8 mouse cellular contexts compared by ENCODE assay signal in genomic region chr10:85103085-85103885, GRCm38 (mm10). TPM values are rescaled to one million over a fixed set of nuclear protein-coding genes. Genes with fewer than 3 reads are reported as not detected.
DNase-seq lines count a peak whose midpoint lies in the region; ATAC-seq and TF ChIP-seq lines count a peak whose summit lies in the region.

No protein-coding gene starts in this region.

- H3K9ac ChIP-seq in forebrain, embryonic 16.5 days (replicated peaks; ENCODE audit: low read depth, low read length) = peak overlapping the region; percentile 94
- peak overlapping the region; percentile 93 for H3K9ac ChIP-seq in hindbrain, embryonic 12.5 days
- H3K9ac ChIP-seq in limb, embryonic 11.5 days (ENCODE audit: low read length) = peak overlapping the region; percentile 94
- H3K9ac ChIP-seq in midbrain, embryonic 11.5 days (ENCODE audit: low read length) = peak overlapping the region; percentile 87

- no peak for TF ChIP-seq CTCF in layer of hippocampus, adult 2 months (conservative IDR thresholded peaks at IDR 0.05)
- no peak for TF ChIP-seq CTCF in cerebellum, adult 2 months (IDR thresholded peaks at IDR 0.05; ENCODE audit: borderline replicate concordance, insufficient read depth, low read depth, low read length)
- TF ChIP-seq CTCF in small intestine, adult 2 months (IDR thresholded peaks at IDR 0.05; ENCODE audit: extremely low read depth, insufficient read length, insufficient replicate concordance, low read depth, low read length) = no peak

- no peaks in the 10 kb centered on the region for H3K36me3 ChIP-seq in forebrain, embryonic 16.5 days (ENCODE audit: control insufficient read depth, insufficient read depth)
- no peaks in the 10 kb centered on the region for H3K36me3 ChIP-seq in hindbrain, embryonic 12.5 days
- no peaks in the 10 kb centered on the region for H3K36me3 ChIP-seq in limb, embryonic 11.5 days (ENCODE audit: control insufficient read depth, insufficient read depth, low read length)
- no peaks in the 10 kb centered on the region for H3K36me3 ChIP-seq in midbrain, embryonic 11.5 days (ENCODE audit: control insufficient read depth, insufficient read depth, low read length)
- H3K36me3 ChIP-seq in small intestine, adult 2 months (ENCODE audit: control insufficient read depth, insufficient read depth, low read length) = no peaks in the 10 kb centered on the region

- under 1% methylated on average over 34 of the region's 34 CpGs for WGBS in cerebellum, adult 2 months
- under 1% methylated on average over 34 of the region's 34 CpGs for WGBS in forebrain, embryonic 16.5 days
- WGBS in hindbrain, embryonic 12.5 days = under 1% methylated on average over 34 of the region's 34 CpGs
- 0% methylated on average over 34 of the region's 34 CpGs for WGBS in limb, embryonic 11.5 days
- WGBS in midbrain, embryonic 11.5 days = under 1% methylated on average over 34 of the region's 34 CpGs
- 2% methylated on average over 34 of the region's 34 CpGs for WGBS in small intestine, adult 2 months

- peak in 1 of 2 experiments; percentile 21 for DNase-seq in layer of hippocampus, adult 2 months (ENCODE audit: low spot score in 2 of 2)
- no peak for DNase-seq in layer of hippocampus, adult 11-12 months (ENCODE audit: low spot score)
- peak; percentile 37 to 51 for DNase-seq in cerebellum, adult 2 months
- DNase-seq in limb, embryonic 11.5 days (ENCODE audit: low spot score) = peak; percentile 62
- DNase-seq in midbrain, embryonic 11.5 days (ENCODE audit: low spot score, missing footprints) = peak; percentile 94

- peak overlapping the region; percentile 95 for H3K4me2 ChIP-seq in forebrain, embryonic 16.5 days (ENCODE audit: low read length)
- H3K4me2 ChIP-seq in hindbrain, embryonic 12.5 days (replicated peaks) = peak overlapping the region; percentile 94
- peak overlapping the region; percentile 79 for H3K4me2 ChIP-seq in limb, embryonic 11.5 days (ENCODE audit: low read depth, severe bottlenecking)
- H3K4me2 ChIP-seq in midbrain, embryonic 11.5 days = peak overlapping the region; percentile 92

- peak; percentile 27 for ATAC-seq in forebrain, embryonic 16.5 days
- ATAC-seq in hindbrain, embryonic 12.5 days (ENCODE audit: low FRiP score) = peak; percentile 7; the same call in 1 of the 2 replicates
- 0 out of 2 replicates have a peak, but pooled peaks have one; percentile 22 for ATAC-seq in limb, embryonic 11.5 days (ENCODE audit: insufficient number of reproducible peaks, low FRiP score, low TSS enrichment, low read depth)
- ATAC-seq in midbrain, embryonic 11.5 days (ENCODE audit: low FRiP score) = peak; percentile 12

- H3K9me3 ChIP-seq in forebrain, embryonic 16.5 days (ENCODE audit: control insufficient read depth, low read length) = no peaks in the 10 kb centered on the region
- no peaks in the 10 kb centered on the region for H3K9me3 ChIP-seq in hindbrain, embryonic 12.5 days (replicated peaks)
- H3K9me3 ChIP-seq in limb, embryonic 11.5 days (ENCODE audit: control insufficient read depth, low read length) = no peaks in the 10 kb centered on the region
- H3K9me3 ChIP-seq in midbrain, embryonic 11.5 days (ENCODE audit: control insufficient read depth, low read length) = no peaks in the 10 kb centered on the region

- no peaks in the 10 kb centered on the region; the same call in 1 of the 2 replicates for H3K4me1 ChIP-seq in cerebellum, adult 2 months (ENCODE audit: control insufficient read depth, insufficient read depth, low read length)
- H3K4me1 ChIP-seq in forebrain, embryonic 16.5 days (replicated peaks; ENCODE audit: control insufficient read depth, insufficient read depth, low read length) = peaks cover 16% of the 10 kb centered on the region
- peaks cover 11% of the 10 kb centered on the region; the same call in 1 of the 2 replicates for H3K4me1 ChIP-seq in hindbrain, embryonic 12.5 days
- H3K4me1 ChIP-seq in limb, embryonic 11.5 days (ENCODE audit: control insufficient read depth, insufficient read depth, low read length) = no peaks in the 10 kb centered on the region
- H3K4me1 ChIP-seq in midbrain, embryonic 11.5 days (ENCODE audit: control insufficient read depth, insufficient read depth, low read length) = peaks cover 12% of the 10 kb centered on the region
- peaks cover 3% of the 10 kb centered on the region for H3K4me1 ChIP-seq in small intestine, adult 2 months (ENCODE audit: control insufficient read depth, insufficient read depth, insufficient read length, low read length)

- H3K4me3 ChIP-seq in layer of hippocampus, adult 2 months = peak overlapping the region; percentile 95
- H3K4me3 ChIP-seq in cerebellum, adult 2 months (replicated peaks; ENCODE audit: insufficient read depth, low read depth, low read length) = peak overlapping the region; percentile 96
- peak overlapping the region; percentile 100 for H3K4me3 ChIP-seq in forebrain, embryonic 16.5 days (replicated peaks; ENCODE audit: low read length)
- peak overlapping the region; percentile 94 for H3K4me3 ChIP-seq in hindbrain, embryonic 12.5 days
- peak overlapping the region; percentile 86 for H3K4me3 ChIP-seq in limb, embryonic 11.5 days (ENCODE audit: low read depth, low read length)
- peak overlapping the region; percentile 90 for H3K4me3 ChIP-seq in midbrain, embryonic 11.5 days (ENCODE audit: low read depth, low read length)
- H3K4me3 ChIP-seq in small intestine, adult 2 months (ENCODE audit: low read depth, low read length) = peak overlapping the region; percentile 98

- peak overlapping the region; percentile 94 for H3K27ac ChIP-seq in layer of hippocampus, adult 2 months
- H3K27ac ChIP-seq in cerebellum, adult 2 months (ENCODE audit: insufficient read depth, low read length) = peak overlapping the region; percentile 81; the same call in 1 of the 2 replicates
- peak overlapping the region; percentile 76; the same call in 1 of the 2 replicates for H3K27ac ChIP-seq in forebrain, embryonic 16.5 days (ENCODE audit: low read length)
- H3K27ac ChIP-seq in hindbrain, embryonic 12.5 days = peak overlapping the region; percentile 82
- H3K27ac ChIP-seq in limb, embryonic 11.5 days (replicated peaks; ENCODE audit: low read depth, low read length) = peak overlapping the region; percentile 38; the same call in 1 of the 2 replicates
- H3K27ac ChIP-seq in midbrain, embryonic 11.5 days (ENCODE audit: low read depth, low read length) = 0 out of 2 replicates have a peak overlapping the region, but pooled peaks have one; percentile 21
- peak overlapping the region; percentile 54 for H3K27ac ChIP-seq in small intestine, adult 2 months (ENCODE audit: insufficient read depth, low read depth, low read length)

- no peak for TF ChIP-seq POLR2A in cerebellum, adult 2 months (IDR thresholded peaks at IDR 0.05; ENCODE audit: borderline replicate concordance, insufficient read depth, low read length)
- peak; percentile 27; the same call in 1 of the 2 replicates for TF ChIP-seq POLR2A in small intestine, adult 2 months (IDR thresholded peaks at IDR 0.05; ENCODE audit: low read depth, low read length)

- H3K27me3 ChIP-seq in cerebellum, adult 2 months (ENCODE audit: control insufficient read depth, insufficient read depth, low read length) = no peaks in the 10 kb centered on the region
- no peaks in the 10 kb centered on the region for H3K27me3 ChIP-seq in forebrain, embryonic 16.5 days (replicated peaks; ENCODE audit: control insufficient read depth, insufficient read depth, low read length)
- no peaks in the 10 kb centered on the region for H3K27me3 ChIP-seq in hindbrain, embryonic 12.5 days
- no peaks in the 10 kb centered on the region for H3K27me3 ChIP-seq in limb, embryonic 11.5 days (ENCODE audit: control insufficient read depth, insufficient read depth, low read length)
- no peaks in the 10 kb centered on the region for H3K27me3 ChIP-seq in midbrain, embryonic 11.5 days (ENCODE audit: control insufficient read depth, insufficient read depth, low read length)
- no peaks in the 10 kb centered on the region for H3K27me3 ChIP-seq in small intestine, adult 2 months (ENCODE audit: control insufficient read depth, insufficient read depth, low read length)

RNA-seq across cellular contexts. Expression of gene Tmem263, which starts 0.9 kb away (rescaled TPM):
- total RNA-seq in layer of hippocampus, adult 2 months (2021) = 10 to 100 TPM; 27.8 to 30.1 TPM
- 14.0 and 14.2 TPM in 2 replicates for polyA plus RNA-seq in cerebellum, adult 2 months (2012; rRNA removed)
- 63.0 and 65.9 TPM in 2 replicates for polyA plus RNA-seq in forebrain, embryonic 16.5 days (2015; fragmentation: Nextera tagmentation; extraction: Ambion mirVana)
- polyA plus RNA-seq in hindbrain, embryonic 12.5 days (2016; fragmentation: Nextera tagmentation; extraction: Ambion mirVana) = 75.0 and 87.3 TPM in 2 replicates
- 81.7 and 90.6 TPM in 2 replicates for polyA plus RNA-seq in limb, embryonic 11.5 days (2014; fragmentation: Nextera tagmentation; extraction: Ambion mirVana)
- polyA plus RNA-seq in midbrain, embryonic 11.5 days (2014; fragmentation: Nextera tagmentation; extraction: Ambion mirVana) = 51.7 and 62.1 TPM in 2 replicates
- polyA plus RNA-seq in small intestine, adult 2 months (2012; rRNA removed) = 5.1 and 7.3 TPM in 2 replicates

RNA-seq across cellular contexts. Expression of gene Fhl4, which starts 1.0 kb away (rescaled TPM):
- under 1 TPM; 0.87 to 0.98 TPM for total RNA-seq in layer of hippocampus, adult 2 months (2021)
- 0.82 and 0.87 TPM in 2 replicates for polyA plus RNA-seq in cerebellum, adult 2 months (2012; rRNA removed)
- polyA plus RNA-seq in forebrain, embryonic 16.5 days (2015; fragmentation: Nextera tagmentation; extraction: Ambion mirVana) = 2.2 and 2.7 TPM in 2 replicates
- 1.2 and 1.9 TPM in 2 replicates for polyA plus RNA-seq in hindbrain, embryonic 12.5 days (2016; fragmentation: Nextera tagmentation; extraction: Ambion mirVana)
- 1.1 and 1.5 TPM in 2 replicates for polyA plus RNA-seq in limb, embryonic 11.5 days (2014; fragmentation: Nextera tagmentation; extraction: Ambion mirVana)
- polyA plus RNA-seq in midbrain, embryonic 11.5 days (2014; fragmentation: Nextera tagmentation; extraction: Ambion mirVana) = 1.2 TPM in 2 replicates
- polyA plus RNA-seq in small intestine, adult 2 months (2012; rRNA removed) = 0.05 TPM in 1 of 2 replicates, not detected in the other

RNA-seq across cellular contexts. Expression of gene Mterf2, which starts 24.5 kb away (rescaled TPM):
- 10 to 100 TPM; 18.9 to 22.8 TPM for total RNA-seq in layer of hippocampus, adult 2 months (2021)
- polyA plus RNA-seq in cerebellum, adult 2 months (2012; rRNA removed) = 22.4 and 23.0 TPM in 2 replicates
- polyA plus RNA-seq in forebrain, embryonic 16.5 days (2015; fragmentation: Nextera tagmentation; extraction: Ambion mirVana) = 26.5 and 26.9 TPM in 2 replicates
- 30.8 and 34.6 TPM in 2 replicates for polyA plus RNA-seq in hindbrain, embryonic 12.5 days (2016; fragmentation: Nextera tagmentation; extraction: Ambion mirVana)
- 24.4 and 27.6 TPM in 2 replicates for polyA plus RNA-seq in limb, embryonic 11.5 days (2014; fragmentation: Nextera tagmentation; extraction: Ambion mirVana)
- polyA plus RNA-seq in midbrain, embryonic 11.5 days (2014; fragmentation: Nextera tagmentation; extraction: Ambion mirVana) = 37.2 and 39.2 TPM in 2 replicates
- 2.2 and 2.5 TPM in 2 replicates for polyA plus RNA-seq in small intestine, adult 2 months (2012; rRNA removed)

Comparison
In these comparisons a context has a peak if more than half of its experiments do, and no peak if none do; other contexts are left out.
1. H3K27ac ChIP-seq: peak in every context shown above with its lines; median percentile 94 in layer of hippocampus, adult 2 months; 82 in hindbrain, embryonic 12.5 days; 81 in cerebellum, adult 2 months; 76 in forebrain, embryonic 16.5 days; 54 in small intestine, adult 2 months; 38 in limb, embryonic 11.5 days; 21 in midbrain, embryonic 11.5 days.